Mouse (Mus musculus) neural tube, embryonic 13.5 days (tissue): ENCODE results near the gene Slc9a9. TPM values are rescaled to one million over a fixed set of nuclear protein-coding genes. Genes with fewer than 3 reads are reported as not detected.
A peak's percentile ranks its signal among the peaks of the same experiment; 100 is the strongest.

ENCODE experiments used
- ATAC-seq: fragments of 200-750 bp; cut with Nextera tagmentation; 2 replicates; pipeline ENCODE4 v1.8.0; 2017; ENCODE audit warnings: low read depth, mild to moderate bottlenecking, moderate TSS enrichment, moderate library complexity
- H3K27ac ChIP-seq: fragments of 300-500 bp; sonication (generic); replicated peaks from 2 replicates; pipeline ENCODE4 v1.5.1; 2015; ENCODE audit warnings: moderate library complexity, mild to moderate bottlenecking, inconsistent platforms
- H3K27me3 ChIP-seq: fragments of 300-500 bp; sonication (generic); 2 replicates; pipeline ENCODE4 v1.6.1; 2015; ENCODE audit warnings: mild to moderate bottlenecking, inconsistent platforms
- H3K36me3 ChIP-seq: fragments of 300-500 bp; sonication (generic); 2 replicates; pipeline ENCODE4 v1.6.1; 2015; ENCODE audit warnings: mild to moderate bottlenecking, inconsistent platforms
- H3K4me1 ChIP-seq: fragments of 300-500 bp; sonication (generic); replicated peaks from 2 replicates; pipeline ENCODE4 v1.6.1; 2015; ENCODE audit warnings: inconsistent platforms
- H3K4me2 ChIP-seq: fragments of 300-500 bp; sonication (generic); 2 replicates; pipeline ENCODE4 v1.6.1; 2015; ENCODE audit warnings: inconsistent platforms, mild to moderate bottlenecking, moderate library complexity
- H3K4me3 ChIP-seq: fragments of 300-500 bp; sonication (generic); 2 replicates; pipeline ENCODE4 v1.5.1; 2015; ENCODE audit warnings: mild to moderate bottlenecking, inconsistent platforms
- H3K9ac ChIP-seq: fragments of 300-500 bp; sonication (generic); 2 replicates; pipeline ENCODE4 v1.6.1; 2015; ENCODE audit warnings: moderate library complexity, mild to moderate bottlenecking, inconsistent platforms
- H3K9me3 ChIP-seq: fragments of 300-500 bp; sonication (generic); 2 replicates; pipeline ENCODE4 v1.6.1; 2016; ENCODE audit warnings: inconsistent platforms
- WGBS: fragments of 180-500 bp; shearing (Covaris S2); methylation state at CpG from one replicate; pipeline ENCODE4 v1.1.7; 2015; 5-methylcytosine and 5-hydroxymethylcytosine counted together
- polyA plus RNA-seq: library from polyadenylated mRNA; unstranded; fragments of >200 nt; fragmentation: Nextera tagmentation; extraction: Ambion mirVana; gene quantifications from 2 replicates; pipeline ENCODE4 v1.2.1, GENCODE M21; 2015

Gene Slc9a9
- polyA plus RNA-seq, 1 experiment from 2014 or later, result 13.9 TPM

DNA sequence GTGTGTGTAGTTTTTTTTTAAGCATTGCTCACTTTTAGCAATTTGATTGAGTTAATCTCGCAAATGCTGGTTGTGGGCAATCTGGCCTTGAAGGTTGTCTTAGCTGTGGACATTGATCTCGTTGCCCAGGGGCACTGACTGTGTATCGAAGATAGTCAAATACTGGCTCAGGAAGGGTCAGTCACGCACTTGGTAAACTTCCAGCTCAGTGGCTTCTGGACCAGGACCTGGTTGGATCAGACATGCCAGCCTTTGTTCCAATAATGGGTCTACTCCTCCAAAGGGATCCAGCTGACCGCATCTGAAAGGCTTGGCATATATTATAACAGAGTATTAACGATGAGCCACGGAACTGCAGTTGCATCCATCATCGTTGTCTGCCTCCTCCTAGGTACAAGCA, 489.2 kb downstream of the Slc9a9 start:
- H3K27me3 ChIP-seq, result no peaks in the 10 kb centered on the region
- WGBS, result 83% methylated on average over 8 of the region's 8 CpGs
- H3K4me2 ChIP-seq, result no peak overlapping the region
- H3K4me3 ChIP-seq, result no peak overlapping the region
- no peak overlapping the region for H3K9ac ChIP-seq
- H3K9me3 ChIP-seq, result no peaks in the 10 kb centered on the region
- no peak for ATAC-seq
- H3K36me3 ChIP-seq, result no peaks in the 10 kb centered on the region
- H3K27ac ChIP-seq, result no peak overlapping the region
- no peaks in the 10 kb centered on the region for H3K4me1 ChIP-seq

DNA sequence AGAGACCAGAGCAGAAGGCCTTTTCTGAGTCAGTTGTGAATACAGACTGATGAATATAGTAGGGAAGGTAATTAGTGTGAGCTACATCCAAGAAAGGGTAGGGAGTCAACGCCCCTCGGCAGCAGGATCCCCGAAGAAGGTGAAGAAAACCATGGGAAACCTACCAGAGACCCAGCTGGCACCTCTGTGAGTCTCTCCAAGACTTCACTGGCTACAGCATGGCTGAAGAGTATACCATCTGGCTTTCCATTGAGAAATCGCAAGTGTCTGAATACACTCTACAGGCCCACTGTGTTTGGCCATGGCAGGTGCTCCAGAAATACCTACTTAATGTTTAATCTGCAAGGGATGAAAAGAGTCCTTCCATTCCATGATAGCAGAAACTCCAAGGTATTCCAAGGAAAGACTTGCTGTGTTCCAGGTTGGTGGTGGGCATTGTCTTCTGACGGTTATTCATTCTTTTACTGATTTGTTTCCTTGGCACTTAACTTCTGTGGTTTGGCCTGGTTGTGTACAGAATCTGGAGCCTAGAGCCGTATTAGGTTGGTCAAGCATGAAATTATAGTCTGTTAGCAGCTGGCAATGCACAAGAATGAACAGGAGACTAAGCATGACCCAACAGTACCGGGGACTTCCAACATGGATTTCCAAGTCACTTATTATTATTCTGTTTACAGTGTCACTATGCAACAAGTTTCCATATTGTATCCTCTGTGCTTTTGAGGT, 491.0 kb downstream of the Slc9a9 start:
- H3K4me3 ChIP-seq, result no peak overlapping the region
- H3K9me3 ChIP-seq, result no peaks in the 10 kb centered on the region
- H3K36me3 ChIP-seq, result no peaks in the 10 kb centered on the region
- H3K27ac ChIP-seq, result no peak overlapping the region
- H3K4me2 ChIP-seq, result no peak overlapping the region
- H3K4me1 ChIP-seq, result no peaks in the 10 kb centered on the region
- no peaks in the 10 kb centered on the region for H3K27me3 ChIP-seq
- ATAC-seq, result no peak
- 81% methylated on average over 7 of the region's 7 CpGs for WGBS
- H3K9ac ChIP-seq, result no peak overlapping the region

DNA sequence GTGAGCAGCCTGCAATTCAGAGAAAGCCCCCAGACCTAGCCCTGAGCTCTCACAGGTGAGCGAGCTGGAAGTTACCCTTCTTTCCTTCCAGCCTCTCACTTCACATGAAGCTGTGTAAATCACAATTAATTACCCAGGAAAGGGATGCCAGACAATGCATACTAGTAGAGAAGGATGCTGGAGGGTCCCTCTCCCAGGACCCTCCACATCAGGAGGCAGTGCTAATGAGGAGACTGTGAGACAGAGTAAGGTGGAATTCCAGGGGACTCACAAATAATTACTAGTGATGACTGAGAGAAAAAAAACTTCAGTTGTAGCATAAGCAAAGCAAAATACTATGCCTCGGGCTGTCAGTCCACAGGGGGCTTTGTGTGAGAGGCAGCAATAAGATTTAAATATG, 492.0 kb downstream of the Slc9a9 start:
- 78% methylated on average over 2 of the region's 2 CpGs for WGBS
- no peak for ATAC-seq
- Histone ChIP-seq H3K27ac (no peak overlapping the region), H3K36me3 (no peaks in the 10 kb centered on the region), H3K9ac (no peak overlapping the region), H3K4me1 (no peaks in the 10 kb centered on the region), H3K4me2 (no peak overlapping the region), H3K4me3 (no peak overlapping the region), H3K27me3 (no peaks in the 10 kb centered on the region), H3K9me3 (no peaks in the 10 kb centered on the region)

DNA sequence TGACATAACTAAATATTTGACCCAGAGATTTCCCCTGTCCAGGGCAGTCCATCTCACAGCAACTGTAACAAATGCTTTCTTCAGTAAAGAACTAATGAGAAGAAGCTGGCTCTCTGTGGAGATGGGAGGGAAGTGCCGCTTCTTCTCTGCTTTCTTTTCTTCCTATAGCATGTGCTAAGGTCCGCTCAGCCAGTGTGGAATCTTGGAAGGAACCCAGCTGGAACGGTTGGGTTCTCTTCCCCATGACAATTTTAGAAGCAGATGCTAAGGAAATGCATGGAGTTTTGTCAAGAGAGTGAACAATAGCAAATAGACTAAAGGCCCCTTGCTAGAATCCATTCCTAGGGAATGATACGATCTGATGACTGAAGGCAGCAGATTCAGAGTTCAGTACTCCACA, 496.5 kb downstream of the Slc9a9 start:
- no peak for ATAC-seq
- H3K4me2 ChIP-seq, result no peak overlapping the region
- WGBS, result 87% methylated on average over 4 of the region's 4 CpGs
- no peaks in the 10 kb centered on the region for H3K4me1 ChIP-seq
- no peaks in the 10 kb centered on the region for H3K27me3 ChIP-seq
- no peaks in the 10 kb centered on the region for H3K9me3 ChIP-seq
- H3K9ac ChIP-seq, result no peak overlapping the region
- no peak overlapping the region for H3K4me3 ChIP-seq
- no peak overlapping the region for H3K27ac ChIP-seq
- H3K36me3 ChIP-seq, result no peaks in the 10 kb centered on the region

DNA sequence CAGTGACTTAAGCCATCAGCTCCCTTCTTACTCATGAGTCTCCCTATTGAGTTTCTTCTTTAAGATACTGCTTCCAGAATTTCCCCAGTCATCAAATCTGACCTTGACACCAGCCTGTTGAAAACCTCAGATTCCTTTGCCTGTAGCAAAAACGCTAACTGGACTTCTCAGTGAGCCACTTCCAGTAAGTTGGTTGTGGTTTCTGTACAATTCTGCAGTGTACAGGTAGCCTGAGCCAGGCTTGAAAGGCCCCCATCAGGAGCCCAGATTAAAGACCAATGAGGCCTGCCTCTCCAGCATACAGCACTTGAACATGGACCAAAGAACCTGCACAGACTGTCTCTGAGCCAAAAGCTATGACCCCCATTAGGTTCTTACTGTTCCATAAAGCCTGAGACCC, 498.1 kb downstream of the Slc9a9 start:
- no peak overlapping the region for H3K9ac ChIP-seq
- no peaks in the 10 kb centered on the region for H3K36me3 ChIP-seq
- no peak overlapping the region for H3K27ac ChIP-seq
- ATAC-seq, result no peak
- H3K4me1 ChIP-seq, result no peaks in the 10 kb centered on the region
- no peaks in the 10 kb centered on the region for H3K27me3 ChIP-seq
- H3K9me3 ChIP-seq, result no peaks in the 10 kb centered on the region
- no peak overlapping the region for H3K4me2 ChIP-seq
- 88% methylated on average over 1 of the region's 1 CpGs for WGBS
- H3K4me3 ChIP-seq, result no peak overlapping the region

DNA sequence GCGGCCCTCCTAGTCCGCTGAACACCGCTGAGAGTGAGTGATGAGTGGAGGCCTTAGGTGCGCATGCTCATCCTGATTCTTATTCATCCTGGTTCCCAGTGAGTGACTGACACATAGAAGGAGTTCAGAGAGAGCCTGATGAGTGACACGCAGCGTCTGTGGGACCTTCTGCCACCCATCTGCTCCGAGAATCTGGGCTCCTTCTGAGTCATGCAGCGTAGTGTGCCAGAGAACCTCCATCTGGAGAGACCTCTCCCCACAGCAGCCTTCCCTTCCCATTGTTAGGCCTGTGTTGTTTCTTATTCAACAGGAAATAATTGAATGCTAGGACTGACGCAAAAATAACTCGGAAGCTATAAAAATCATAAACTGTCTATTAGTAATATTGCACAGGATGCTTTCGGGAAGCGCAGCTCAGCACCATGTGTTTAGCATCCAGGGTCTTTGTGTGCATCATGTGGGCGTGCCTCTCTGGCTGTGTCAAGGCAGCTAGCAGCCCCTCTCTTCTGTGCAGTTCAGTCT, 498.8 kb downstream of the Slc9a9 start:
- H3K9ac ChIP-seq, result no peak overlapping the region
- H3K27ac ChIP-seq, result no peak overlapping the region
- ATAC-seq, result no peak
- WGBS, result 85% methylated on average over 13 of the region's 13 CpGs
- H3K27me3 ChIP-seq, result no peaks in the 10 kb centered on the region
- no peak overlapping the region for H3K4me3 ChIP-seq
- H3K36me3 ChIP-seq, result no peaks in the 10 kb centered on the region
- H3K9me3 ChIP-seq, result no peaks in the 10 kb centered on the region
- H3K4me1 ChIP-seq, result no peaks in the 10 kb centered on the region
- H3K4me2 ChIP-seq, result no peak overlapping the region

DNA sequence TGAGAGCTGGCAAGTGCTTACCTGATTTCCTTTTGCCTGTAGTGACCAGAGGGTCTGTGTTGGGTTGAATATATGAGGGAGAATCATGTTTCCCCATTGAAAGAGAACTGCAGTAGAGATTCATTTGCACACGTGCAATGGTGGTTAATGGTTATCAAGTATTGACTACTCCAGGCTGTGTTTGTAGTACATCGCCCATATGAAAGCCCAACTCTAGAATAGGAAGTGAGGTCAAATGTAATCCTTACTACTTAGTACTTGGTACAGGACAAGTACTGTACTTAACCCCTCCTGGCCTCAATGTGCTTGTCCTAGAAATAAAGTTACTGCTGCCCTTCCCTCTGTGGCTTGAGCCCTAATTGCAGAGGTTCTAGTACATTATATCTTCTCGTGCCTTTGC, 508.5 kb downstream of the Slc9a9 start:
- Histone ChIP-seq H3K9me3 (no peaks in the 10 kb centered on the region), H3K36me3 (no peaks in the 10 kb centered on the region), H3K4me1 (peaks cover 14% of the 10 kb centered on the region), H3K27ac (no peak overlapping the region), H3K9ac (no peak overlapping the region), H3K4me2 (no peak overlapping the region), H3K27me3 (no peaks in the 10 kb centered on the region), H3K4me3 (no peak overlapping the region)
- ATAC-seq, result no peak
- 96% methylated on average over 3 of the region's 3 CpGs for WGBS

DNA sequence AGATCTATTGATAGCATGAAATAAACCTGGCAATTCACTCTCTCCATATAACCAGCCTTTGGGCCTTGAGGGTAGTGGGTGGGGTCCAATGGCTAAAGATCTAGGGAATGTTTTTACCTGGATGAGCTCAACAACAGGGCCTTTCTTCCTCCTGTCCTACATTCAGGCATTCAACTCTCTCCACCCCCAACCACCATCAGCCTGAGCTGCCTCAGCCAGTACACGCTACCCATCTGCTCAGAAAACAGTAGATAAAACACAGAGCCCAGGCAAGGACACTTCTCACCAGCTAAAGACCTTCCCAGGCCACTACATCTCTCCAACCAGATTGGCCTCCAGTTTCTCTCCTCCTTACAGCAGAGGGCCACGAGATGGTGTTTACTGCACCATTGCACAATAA, 510.3 kb downstream of the Slc9a9 start:
- no peaks in the 10 kb centered on the region for H3K27me3 ChIP-seq
- no peak overlapping the region for H3K4me3 ChIP-seq
- 71% methylated on average over 2 of the region's 2 CpGs for WGBS
- peaks cover 14% of the 10 kb centered on the region for H3K4me1 ChIP-seq
- ATAC-seq, result no peak
- no peak overlapping the region for H3K9ac ChIP-seq
- H3K27ac ChIP-seq, result no peak overlapping the region
- no peaks in the 10 kb centered on the region for H3K36me3 ChIP-seq
- no peaks in the 10 kb centered on the region for H3K9me3 ChIP-seq
- no peak overlapping the region for H3K4me2 ChIP-seq

DNA sequence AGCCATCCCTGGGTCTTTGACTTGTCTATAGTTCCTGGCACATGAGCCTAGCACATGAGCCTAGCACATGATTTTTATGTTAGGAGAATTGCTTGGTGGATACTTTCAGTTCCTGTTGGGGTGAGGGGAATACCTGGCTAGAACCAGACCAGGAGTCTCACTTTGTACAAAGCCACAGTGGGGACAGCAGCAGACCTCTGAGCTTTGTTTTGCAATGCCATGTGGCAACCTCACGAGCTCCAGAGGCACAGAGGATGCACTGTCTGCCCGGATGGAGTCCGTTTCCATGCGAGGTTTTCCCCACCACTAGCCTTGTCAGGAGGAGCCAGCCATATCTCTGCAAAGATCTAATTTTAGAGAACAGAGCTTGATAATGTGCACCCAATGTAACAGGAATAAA, 510.9 kb downstream of the Slc9a9 start:
- Histone ChIP-seq H3K9me3 (no peaks in the 10 kb centered on the region), H3K36me3 (no peaks in the 10 kb centered on the region), H3K9ac (no peak overlapping the region), H3K27ac (no peak overlapping the region), H3K4me2 (no peak overlapping the region), H3K4me3 (no peak overlapping the region), H3K4me1 (peaks cover 14% of the 10 kb centered on the region), H3K27me3 (no peaks in the 10 kb centered on the region)
- whole genome bisulfite sequencing, result 81% methylated on average over 4 of the region's 4 CpGs
- ATAC-seq, result no peak

DNA sequence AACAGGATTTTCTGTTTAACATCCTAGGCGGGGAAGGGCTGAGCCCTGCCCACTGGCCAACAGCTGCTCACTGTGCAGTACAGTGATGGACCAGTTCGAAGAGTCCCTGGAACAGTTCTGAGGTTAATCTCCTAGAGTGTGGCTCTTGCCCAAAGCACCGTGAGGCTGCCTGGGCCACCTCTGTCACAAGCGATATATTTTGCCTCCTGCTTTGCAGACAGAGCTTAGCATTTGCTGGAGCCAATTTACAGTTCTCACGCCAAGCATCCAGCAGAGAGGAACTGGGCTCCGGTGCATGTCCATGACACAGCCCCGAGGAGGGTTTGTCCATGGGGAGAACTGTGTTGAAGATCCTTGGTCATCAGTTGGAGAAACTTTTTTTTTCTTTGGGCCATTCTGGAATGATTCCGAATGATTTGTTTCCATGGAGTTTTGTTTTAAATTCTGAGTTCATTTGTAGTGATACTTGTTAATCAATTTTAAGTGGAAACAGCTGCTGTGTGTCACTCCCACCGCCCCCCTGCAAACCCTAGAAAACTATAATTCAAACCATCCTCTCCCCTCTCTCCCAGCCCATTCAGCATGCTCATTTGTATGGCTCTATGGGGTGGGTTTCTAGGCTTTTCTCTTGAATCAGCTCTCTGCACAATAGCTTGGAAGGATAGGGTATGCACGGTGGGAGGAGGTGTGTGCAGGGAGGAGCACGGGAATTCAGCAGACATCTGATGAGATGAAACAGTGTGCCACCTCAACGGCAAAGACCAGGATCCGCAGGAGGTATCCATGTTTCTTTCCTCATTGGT, 511.7 kb downstream of the Slc9a9 start:
- WGBS, result 55% methylated on average over 13 of the region's 13 CpGs
- Histone ChIP-seq H3K27ac (peak overlapping the region; percentile 23; the same call in 1 of the 2 replicates), H3K36me3 (no peaks in the 10 kb centered on the region), H3K4me1 (peaks cover 15% of the 10 kb centered on the region), H3K4me3 (no peak overlapping the region), H3K4me2 (no peak overlapping the region), H3K27me3 (no peaks in the 10 kb centered on the region), H3K9ac (no peak overlapping the region), H3K9me3 (no peaks in the 10 kb centered on the region)
- ATAC-seq, result peak; percentile 72

DNA sequence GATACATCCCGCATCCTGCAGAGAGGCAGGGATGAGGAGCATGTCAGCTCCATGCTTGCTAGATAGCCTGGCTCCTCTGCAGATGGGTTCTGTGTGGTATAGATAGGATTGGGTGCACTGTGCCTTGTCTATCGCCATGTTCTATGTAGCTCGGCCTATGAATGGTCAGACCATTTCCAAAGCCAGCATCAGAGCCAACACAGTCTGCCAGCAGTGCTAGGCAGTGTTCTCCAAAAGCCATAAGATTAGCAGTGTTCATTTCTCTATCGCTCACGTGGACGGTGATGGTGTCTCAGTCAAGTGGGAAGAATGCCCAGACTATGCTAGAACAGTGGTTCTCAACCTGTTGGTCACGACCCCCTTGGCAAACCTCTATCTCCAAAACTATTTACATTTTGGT, 512.6 kb downstream of the Slc9a9 start:
- H3K27me3 ChIP-seq, result no peaks in the 10 kb centered on the region
- H3K36me3 ChIP-seq, result no peaks in the 10 kb centered on the region
- H3K9ac ChIP-seq, result no peak overlapping the region
- no peaks in the 10 kb centered on the region for H3K9me3 ChIP-seq
- 94% methylated on average over 7 of the region's 7 CpGs for WGBS
- no peak for ATAC-seq
- H3K4me1 ChIP-seq, result peaks cover 18% of the 10 kb centered on the region
- no peak overlapping the region for H3K27ac ChIP-seq
- H3K4me3 ChIP-seq, result no peak overlapping the region
- H3K4me2 ChIP-seq, result no peak overlapping the region

DNA sequence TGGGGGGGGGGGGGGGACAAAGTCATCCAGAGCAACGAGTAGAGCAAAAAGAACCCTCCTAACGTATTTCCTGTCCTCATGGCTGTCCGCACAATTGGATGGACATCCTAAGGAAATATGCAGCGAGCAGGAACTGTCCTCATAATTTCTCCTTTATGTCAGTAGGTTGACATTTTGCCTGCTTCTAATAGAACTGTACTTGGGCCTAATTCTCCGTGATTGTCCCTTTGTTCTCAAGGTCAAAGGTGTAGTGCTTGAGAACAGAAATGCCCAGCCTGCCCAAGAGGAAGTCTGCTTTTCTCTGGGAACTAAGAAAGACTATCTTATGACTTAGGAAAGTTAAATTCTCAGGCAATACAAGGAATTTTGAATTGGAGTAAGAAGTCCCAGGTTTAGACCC, 514.7 kb downstream of the Slc9a9 start:
- H3K4me3 ChIP-seq, result no peak overlapping the region
- peaks cover 18% of the 10 kb centered on the region for H3K4me1 ChIP-seq
- no peaks in the 10 kb centered on the region for H3K36me3 ChIP-seq
- H3K27ac ChIP-seq, result no peak overlapping the region
- H3K27me3 ChIP-seq, result no peaks in the 10 kb centered on the region
- H3K4me2 ChIP-seq, result no peak overlapping the region
- no peak overlapping the region for H3K9ac ChIP-seq
- 63% methylated on average over 5 of the region's 5 CpGs for WGBS
- ATAC-seq, result no peak
- H3K9me3 ChIP-seq, result no peaks in the 10 kb centered on the region
